Mouse (Mus musculus) kidney, adult 8-10 months (tissue): ENCODE measurements around the gene 4933402J07Rik.

Source experiments
- DNase-seq, 2 experiments: peaks; one replicate each; pipeline ENCODE4 v3.0.0; 2022

Gene 4933402J07Rik

DNA sequence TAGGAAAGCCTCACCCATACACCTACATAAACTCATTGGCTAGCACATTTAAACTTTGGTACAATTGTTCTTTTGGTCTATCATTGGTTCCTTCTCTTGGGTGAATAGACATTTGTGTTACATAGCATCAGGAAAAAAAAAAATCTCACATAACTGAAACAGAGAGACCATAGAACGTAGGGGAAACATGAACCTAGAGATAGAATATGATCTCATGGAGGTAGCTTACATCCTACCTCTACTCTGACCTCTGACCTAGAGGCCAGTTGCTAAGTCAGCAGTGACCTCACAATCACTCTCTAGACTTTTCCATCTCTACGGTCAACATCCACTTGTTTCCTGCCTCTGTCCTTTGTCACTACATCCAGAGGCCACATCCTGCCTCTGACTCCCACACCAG lies at the start of gene 4933402J07Rik:
4933402J07Rik (plus strand) TSS at position 301 of the 400 bp plus-strand sequence.
- DNase-seq, result no peak

DNA sequence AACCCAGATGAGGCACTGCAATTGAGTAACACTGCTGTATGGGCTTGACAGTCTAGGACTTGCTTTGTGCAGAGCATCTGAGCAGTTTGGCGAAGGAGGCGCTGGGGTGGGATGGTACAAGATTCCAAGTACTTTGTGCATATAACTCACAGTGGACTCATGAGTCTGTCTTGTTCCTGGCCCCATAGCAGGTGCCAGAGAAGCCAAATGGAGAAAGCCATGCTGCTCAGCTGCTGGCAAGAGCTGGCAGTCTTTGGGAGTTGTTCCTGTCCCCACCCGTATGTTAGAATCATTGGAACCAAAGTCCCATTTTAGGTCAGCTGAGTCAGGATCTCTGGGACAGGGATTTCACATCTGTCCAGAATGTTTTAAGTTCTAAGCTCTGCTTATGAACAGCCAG lies 46.5 kb upstream of the 4933402J07Rik start:
- DNase-seq, result no peak

- no peak for DNase-seq
These were observed 38.6 kb upstream of the 4933402J07Rik start for GRCm38 (mm10) chr8:87525006-87525405.

DNA sequence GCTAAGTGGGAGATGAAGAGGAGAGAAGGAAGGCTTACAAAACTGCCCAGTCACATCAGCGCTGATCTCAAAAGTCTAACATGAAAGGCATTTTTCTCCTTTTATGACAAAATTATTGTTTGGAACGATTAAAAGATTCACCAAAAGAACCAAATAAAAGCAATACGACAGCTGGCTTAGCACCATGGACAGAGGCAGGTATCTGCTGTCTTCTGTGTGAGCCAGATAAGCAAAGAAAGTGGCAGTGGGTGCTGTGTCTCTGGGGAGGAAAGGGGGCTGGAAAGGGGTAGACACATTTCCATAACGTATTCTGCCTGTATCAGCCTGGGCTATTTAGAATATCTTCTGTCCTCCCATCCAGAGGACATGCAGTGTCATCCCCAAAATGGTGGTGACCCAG lies 32.5 kb upstream of the 4933402J07Rik start:
- no peak for DNase-seq

GRCm38 (mm10) chr8:87533476-87533875 lies 30.2 kb upstream of the 4933402J07Rik start:
- no peak for DNase-seq

GRCm38 (mm10) chr8:87534846-87535245 lies 28.8 kb upstream of the 4933402J07Rik start:
- DNase-seq, result no peak

GRCm38 (mm10) chr8:87536615-87537329 lies 26.9 kb upstream of the 4933402J07Rik start:
- peak; percentile 37 to 82 for DNase-seq

DNA sequence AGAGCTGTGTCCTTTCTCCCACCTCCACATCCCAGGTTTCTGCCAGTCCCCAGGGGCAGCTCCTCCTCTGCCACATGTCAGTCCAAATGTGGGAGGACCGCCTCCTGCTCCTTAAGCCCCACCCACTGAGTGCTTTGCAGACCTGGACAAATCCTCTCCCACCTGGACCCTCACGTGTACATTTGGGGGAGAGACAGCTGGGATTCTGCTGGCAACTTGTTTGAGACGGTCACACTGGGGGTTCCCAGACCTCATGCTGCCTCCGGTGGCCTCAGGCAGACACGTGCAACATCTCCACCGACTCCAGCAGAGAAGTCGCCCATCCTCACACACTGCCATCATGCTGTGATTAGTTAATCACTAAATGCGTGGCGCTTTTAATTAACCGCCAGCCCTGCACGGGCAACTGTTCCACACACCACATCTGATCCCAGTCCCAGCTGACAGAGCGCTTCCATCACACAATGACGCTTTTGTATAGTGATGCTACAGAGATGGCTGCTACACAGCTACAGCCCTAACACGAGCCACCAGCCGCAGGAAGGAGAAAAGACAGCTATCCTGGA lies 23.7 kb upstream of the 4933402J07Rik start:
- DNase-seq, result no peak

DNA sequence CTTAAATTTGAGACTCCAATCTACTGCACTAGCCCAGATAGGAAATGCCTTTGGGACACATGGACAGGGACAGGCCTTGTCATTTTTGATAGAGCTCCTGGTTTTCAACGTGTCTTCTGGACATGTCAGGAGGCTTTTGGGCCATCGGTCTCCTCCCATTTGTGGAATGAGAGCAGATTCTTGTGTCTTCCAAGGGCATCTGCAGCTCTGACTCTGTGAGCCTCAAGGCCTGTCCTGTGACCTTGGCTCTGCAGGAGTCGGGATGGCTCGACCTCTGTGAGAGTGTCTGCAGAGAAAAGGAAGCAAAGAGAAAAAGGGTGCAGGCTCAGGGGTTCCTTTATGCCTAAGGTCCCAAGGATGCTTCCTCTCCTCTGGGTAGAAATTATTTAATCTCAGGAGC lies 13.8 kb upstream of the 4933402J07Rik start:
- DNase-seq, result no peak

- DNase-seq, result no peak
These were observed 10.9 kb upstream of the 4933402J07Rik start for GRCm38 (mm10) chr8:87552801-87553200.

- no peak for DNase-seq
These were observed 2.9 kb upstream of the 4933402J07Rik start for GRCm38 (mm10) chr8:87560801-87561200.

- DNase-seq, result no peak
These were observed 5.5 kb downstream of the 4933402J07Rik start for GRCm38 (mm10) chr8:87569203-87569602.

GRCm38 (mm10) chr8:87569706-87570563 lies 6.3 kb downstream of the 4933402J07Rik start:
- peak in 1 of 2 experiments; percentile 4 for DNase-seq

DNA sequence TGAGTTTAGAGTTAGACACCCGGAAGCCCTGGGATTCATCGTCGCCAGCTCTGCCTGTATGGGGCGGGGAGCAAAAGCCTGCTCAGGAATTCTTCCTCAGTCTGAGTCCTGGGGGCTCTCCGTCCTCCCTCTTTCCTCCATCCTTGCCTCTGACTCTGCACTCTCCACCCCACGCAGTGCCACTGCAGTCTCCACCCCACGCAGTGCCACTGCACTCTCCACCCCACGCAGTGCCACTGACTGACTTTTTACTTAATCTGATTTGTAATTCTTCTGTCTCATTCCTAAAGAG lies 6.9 kb downstream of the 4933402J07Rik start:
- DNase-seq, result no peak

DNA sequence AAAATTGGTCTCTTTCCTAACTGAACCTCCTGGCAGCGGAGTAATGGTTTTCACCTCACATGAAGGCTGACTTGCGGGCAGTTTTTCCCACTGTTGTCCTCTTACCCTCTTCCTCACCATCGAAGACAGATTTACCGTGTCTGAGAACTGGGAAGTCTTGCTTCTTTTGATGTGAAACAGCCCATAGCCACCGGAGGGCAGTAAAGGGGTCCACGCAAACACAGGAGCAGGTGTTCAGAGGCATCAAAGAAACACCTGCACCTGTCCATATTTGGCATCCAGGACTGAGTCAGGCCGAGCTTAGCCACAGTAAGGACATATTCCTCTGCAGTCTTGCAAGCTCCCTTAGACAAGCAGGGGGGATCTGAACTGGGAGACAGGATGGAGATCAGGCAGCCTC lies 7.2 kb downstream of the 4933402J07Rik start:
- no peak for DNase-seq

- peak; percentile 21 to 55 for DNase-seq
These were observed 30.6 kb downstream of the 4933402J07Rik start for GRCm38 (mm10) chr8:87594272-87594671.

DNA sequence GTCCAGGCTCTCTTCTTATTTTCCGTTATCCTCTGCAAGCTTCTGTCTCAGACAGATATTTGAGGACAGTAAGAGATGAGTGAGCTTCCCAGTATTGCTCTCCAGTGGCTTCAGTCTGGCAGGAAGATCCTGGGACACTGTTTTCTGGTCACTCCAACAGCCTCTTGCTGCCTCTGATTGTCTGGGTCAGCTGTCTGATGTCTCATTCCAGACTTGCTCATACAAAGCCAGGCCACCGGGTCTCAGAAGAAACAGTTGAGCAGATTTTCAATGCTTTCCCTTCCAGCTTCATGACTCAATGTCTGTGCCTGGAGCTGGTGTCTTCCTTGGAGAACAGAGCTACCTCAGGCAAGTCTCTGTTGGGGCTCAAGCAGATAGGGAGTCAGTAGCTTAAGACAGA lies 39.1 kb downstream of the 4933402J07Rik start:
- DNase-seq, result no peak

GRCm38 (mm10) chr8:87609110-87609509 lies 45.5 kb downstream of the 4933402J07Rik start:
- no peak for DNase-seq

- DNase-seq, result no peak
These were observed 46.1 kb downstream of the 4933402J07Rik start for GRCm38 (mm10) chr8:87609651-87610192.

GRCm38 (mm10) chr8:87613701-87614100 lies 50.0 kb downstream of the 4933402J07Rik start:
- DNase-seq, result no peak

GRCm38 (mm10) chr8:87619118-87619517 lies 55.5 kb downstream of the 4933402J07Rik start:
- DNase-seq, result peak in 1 of 2 experiments; percentile 1

- DNase-seq, result no peak
These were observed 55.9 kb downstream of the 4933402J07Rik start for GRCm38 (mm10) chr8:87619529-87619928.

DNA sequence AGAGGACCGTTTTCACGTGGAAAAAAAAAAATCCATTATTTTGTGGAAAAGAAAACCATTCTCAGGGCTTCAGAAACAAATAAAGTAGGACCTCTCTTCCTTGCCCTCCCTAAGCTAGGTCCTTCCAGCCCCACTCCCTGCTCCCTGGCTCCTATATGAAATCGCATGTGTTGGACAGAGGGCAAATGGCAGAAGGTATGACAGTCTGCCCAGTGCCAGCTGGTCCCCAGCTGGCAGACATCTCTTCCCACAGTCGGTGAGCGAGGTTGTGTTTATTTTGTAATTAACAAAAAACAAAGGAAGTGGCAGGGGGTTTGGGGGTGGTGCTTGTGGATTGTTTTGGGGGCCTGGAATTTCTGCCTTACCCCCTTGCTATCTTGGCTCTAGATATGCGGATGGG lies 56.6 kb downstream of the 4933402J07Rik start:
- DNase-seq, result no peak

DNA sequence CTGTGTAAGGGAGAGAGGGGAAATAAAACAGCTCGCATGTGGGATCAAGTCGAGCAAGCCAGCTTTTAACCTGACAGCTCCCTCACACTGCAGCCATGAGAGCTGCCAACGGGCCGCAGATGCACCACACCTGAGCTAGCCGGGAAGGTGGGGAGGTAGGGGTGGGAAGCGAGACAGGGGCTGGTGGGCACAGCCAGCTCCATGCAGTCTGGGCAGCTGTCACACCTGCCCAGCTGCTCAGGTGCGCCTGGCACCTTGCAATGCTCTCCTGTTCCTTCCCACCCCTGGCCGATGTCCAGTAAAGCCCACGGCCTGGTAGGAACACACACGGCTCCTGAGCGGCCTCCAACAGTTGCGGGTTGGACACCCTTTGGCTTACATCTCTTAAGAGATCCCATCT lies 57.5 kb downstream of the 4933402J07Rik start:
- no peak for DNase-seq
